Mouse (Mus musculus) C2C12 (cell line): ENCODE data around the gene Foxp1.

Source experiments
- CTCF ChIP-seq: IDR thresholded peaks from one replicate; pipeline ENCODE4 v1.5.1; 2011; ENCODE audit not compliant: control insufficient read depth, insufficient read depth, insufficient read length
- USF1 ChIP-seq: IDR thresholded peaks from one replicate; pipeline ENCODE4 v1.6.1; 2011; ENCODE audit warnings: low read depth, mild to moderate bottlenecking, control low read depth, moderate library complexity

- TF ChIP-seq USF1 (no peak), CTCF (no peak)
Observed at GRCm38 (mm10) chr6:99470906-99471305, 51.6 kb downstream of the Foxp1 start.
